Mouse (Mus musculus) liver, embryonic 16.5 days (tissue): ENCODE data around the gene Ppat. TPM values are rescaled to one million over a fixed set of nuclear protein-coding genes. Genes with fewer than 3 reads are reported as not detected.

Experiments used
- ATAC-seq: fragments of 200-750 bp; cut with Nextera tagmentation; 2 replicates; pipeline ENCODE4 v1.8.0; 2017; ENCODE audit warnings: low read depth, mild to moderate bottlenecking, moderate number of reproducible peaks, moderate library complexity
- H3K27ac ChIP-seq: fragments of 300-500 bp; sonication (generic); 2 replicates; pipeline ENCODE4 v1.5.1; 2014; ENCODE audit warnings: mild to moderate bottlenecking, low read length
- H3K27me3 ChIP-seq: fragments of 300-500 bp; sonication (generic); 2 replicates; pipeline ENCODE4 v1.6.1; 2014; ENCODE audit warnings: low read depth, low read length, mixed read lengths; ENCODE audit not compliant: control insufficient read depth, insufficient read depth
- H3K36me3 ChIP-seq: fragments of 300-500 bp; sonication (generic); 2 replicates; pipeline ENCODE4 v1.6.1; 2014; ENCODE audit warnings: mild to moderate bottlenecking; ENCODE audit not compliant: control insufficient read depth, insufficient read depth
- H3K4me1 ChIP-seq: fragments of 300-500 bp; sonication (generic); 2 replicates; pipeline ENCODE4 v1.6.1; 2014; ENCODE audit warnings: low read depth, low read length, mixed read lengths; ENCODE audit not compliant: control insufficient read depth
- H3K4me2 ChIP-seq: fragments of 300-500 bp; sonication (generic); 2 replicates; pipeline ENCODE4 v1.6.1; 2014; ENCODE audit warnings: low read depth, low read length, mixed read lengths
- H3K4me3 ChIP-seq: fragments of 300-500 bp; sonication (generic); 2 replicates; pipeline ENCODE4 v1.5.1; 2014; ENCODE audit warnings: low read depth, mild to moderate bottlenecking, low read length
- H3K9ac ChIP-seq: fragments of 300-500 bp; sonication (generic); 2 replicates; pipeline ENCODE4 v1.6.1; 2014; ENCODE audit warnings: low read depth, low read length
- H3K9me3 ChIP-seq: fragments of 300-500 bp; sonication (generic); replicated peaks from 2 replicates; pipeline ENCODE4 v1.6.1; 2016; ENCODE audit warnings: low read length; ENCODE audit not compliant: control insufficient read depth
- WGBS: fragments of 180-500 bp; shearing (Covaris S2); extraction: QIAGEN DNeasy Blood & Tissue Kit; methylation state at CpG from one replicate; pipeline ENCODE4 v1.1.7; 2014; ENCODE audit not compliant: insufficient replicate concordance; 5-methylcytosine and 5-hydroxymethylcytosine counted together
- polyA plus RNA-seq: library from polyadenylated mRNA; unstranded; fragments of >200 nt; fragmentation: Nextera tagmentation; extraction: Ambion mirVana; gene quantifications from 2 replicates; pipeline ENCODE4 v1.2.1, GENCODE M21; 2015

Ppat gene
- polyA plus RNA-seq, 1 experiment from 2014 or later: 18.0 TPM

DNA sequence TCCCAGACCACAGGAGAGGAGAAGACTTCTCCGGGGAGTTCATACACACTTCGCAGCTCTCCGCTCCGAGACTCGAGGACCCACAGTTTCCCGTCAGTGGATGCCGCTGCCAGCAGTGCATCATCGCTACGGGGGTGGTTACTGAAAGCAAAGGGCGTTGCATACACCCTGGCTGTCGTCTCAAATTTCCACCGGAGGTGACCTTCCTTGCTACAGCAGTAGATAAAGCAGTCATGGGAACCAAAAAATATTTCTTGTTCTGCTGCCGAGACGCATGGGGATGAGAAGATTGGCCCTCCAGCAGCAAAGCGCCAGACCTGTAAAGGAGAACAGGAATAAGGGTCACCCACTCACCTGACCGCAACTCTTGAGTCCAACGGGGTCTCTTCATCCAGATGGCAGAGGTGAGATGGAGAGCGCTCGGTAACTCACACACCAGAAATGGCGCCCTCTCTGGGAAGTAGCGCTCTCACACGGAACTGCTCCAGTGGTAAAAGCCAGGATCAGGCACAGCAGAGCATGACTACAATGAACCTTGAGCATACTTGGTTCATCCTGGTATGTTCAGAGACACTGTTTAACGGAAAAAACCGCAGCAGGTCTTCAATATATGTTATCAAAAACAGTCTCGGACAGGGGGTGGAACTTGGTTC lies 75.1 kb downstream of the Ppat start:
- no peak overlapping the region for H3K4me2 ChIP-seq
- no peak overlapping the region for H3K9ac ChIP-seq
- no peak overlapping the region for H3K27ac ChIP-seq
- no peak overlapping the region for H3K4me3 ChIP-seq
- H3K9me3 ChIP-seq: no peaks in the 10 kb centered on the region
- WGBS: 86% methylated on average over 25 of the region's 25 CpGs
- no peaks in the 10 kb centered on the region; the same call in 1 of the 2 replicates for H3K36me3 ChIP-seq
- ATAC-seq: no peak
- H3K27me3 ChIP-seq: no peaks in the 10 kb centered on the region
- H3K4me1 ChIP-seq: no peaks in the 10 kb centered on the region

DNA sequence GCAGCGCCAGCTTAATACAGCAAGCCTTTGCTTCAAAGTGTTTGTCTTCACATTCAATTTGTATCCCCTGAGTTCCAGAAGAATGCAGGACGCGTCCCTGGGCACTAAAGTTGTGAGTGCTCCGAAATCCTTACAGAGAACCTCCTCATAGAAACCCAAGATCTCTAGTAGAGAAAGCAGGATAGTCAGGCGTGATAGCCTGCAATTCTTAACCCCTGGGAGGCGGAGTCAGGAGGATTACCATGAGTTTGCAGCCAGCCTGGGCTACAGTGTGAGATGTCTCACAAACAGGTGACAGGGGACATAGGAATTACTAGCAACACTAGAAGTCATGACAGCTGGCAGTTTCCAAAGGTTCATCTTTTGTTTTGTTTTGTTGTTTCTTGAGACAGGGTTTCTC lies 81.8 kb downstream of the Ppat start:
- ATAC-seq: no peak
- WGBS: 57% methylated on average over 6 of the region's 6 CpGs
- Histone ChIP-seq H3K9me3 (no peaks in the 10 kb centered on the region), H3K4me3 (peak overlapping the region; percentile 54), H3K4me1 (no peaks in the 10 kb centered on the region; the same call in 1 of the 2 replicates), H3K36me3 (peaks cover 3% of the 10 kb centered on the region; the same call in 1 of the 2 replicates), H3K4me2 (peak overlapping the region; percentile 71), H3K27me3 (no peaks in the 10 kb centered on the region), H3K9ac (peak overlapping the region; percentile 34), H3K27ac (no peak overlapping the region)

DNA sequence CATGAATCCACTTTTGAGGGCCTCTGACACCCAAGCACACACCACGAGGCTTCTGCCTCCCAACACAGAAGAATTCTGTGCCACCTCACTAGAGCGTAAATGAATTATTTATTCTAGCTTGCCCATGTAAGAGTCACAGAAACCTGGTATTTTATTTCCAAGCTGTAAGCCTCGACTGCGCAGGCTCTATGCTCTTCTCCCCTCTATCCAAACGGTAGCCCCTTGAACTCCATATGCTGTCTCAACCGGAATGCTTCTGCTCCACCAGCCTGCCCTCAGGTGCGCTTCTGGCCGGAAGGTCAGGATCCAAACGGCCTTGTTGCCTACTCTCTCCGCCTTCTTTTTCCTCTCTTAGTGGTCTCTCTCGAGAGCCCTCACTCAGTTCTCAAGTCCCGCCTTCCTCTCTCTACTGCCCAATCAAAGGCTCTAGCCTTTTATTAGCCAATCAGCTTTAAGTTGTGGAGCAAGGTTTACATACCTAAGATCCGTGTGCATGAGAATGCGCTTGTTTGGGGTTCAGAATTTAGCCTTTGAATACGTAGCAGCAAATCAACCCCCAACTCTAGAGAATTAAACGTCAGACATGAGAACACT lies 82.6 kb downstream of the Ppat start:
- Histone ChIP-seq H3K9me3 (no peaks in the 10 kb centered on the region), H3K4me1 (no peaks in the 10 kb centered on the region; the same call in 1 of the 2 replicates), H3K4me3 (peak overlapping the region; percentile 54), H3K9ac (peak overlapping the region; percentile 34), H3K27ac (no peak overlapping the region), H3K4me2 (peak overlapping the region; percentile 71), H3K27me3 (no peaks in the 10 kb centered on the region), H3K36me3 (peaks cover 3% of the 10 kb centered on the region; the same call in 1 of the 2 replicates)
- 34% methylated on average over 16 of the region's 16 CpGs for WGBS
- ATAC-seq: peak; percentile 85

DNA sequence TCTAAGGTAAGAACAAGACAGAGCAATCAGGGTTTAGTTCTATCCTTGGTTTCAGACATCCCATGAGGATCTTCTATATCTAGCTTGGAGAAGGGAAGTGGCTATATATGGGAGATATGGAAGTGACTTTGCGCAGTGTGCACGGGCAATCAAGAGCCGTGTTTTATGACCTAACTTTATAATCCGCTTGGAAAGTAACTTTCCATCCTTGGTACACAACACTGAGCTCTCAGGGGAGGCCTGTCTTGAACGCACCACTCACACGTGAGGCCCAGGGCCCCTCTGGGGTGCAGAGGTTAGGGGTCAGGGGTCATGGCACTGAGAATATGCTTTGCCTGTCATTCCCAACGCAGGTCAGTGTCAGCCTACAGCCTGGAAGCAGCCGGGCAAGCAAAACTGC lies 84.6 kb downstream of the Ppat start:
- Histone ChIP-seq H3K27me3 (no peaks in the 10 kb centered on the region), H3K4me2 (no peak overlapping the region), H3K4me3 (no peak overlapping the region), H3K36me3 (peaks cover 3% of the 10 kb centered on the region; the same call in 1 of the 2 replicates), H3K9ac (no peak overlapping the region), H3K4me1 (no peaks in the 10 kb centered on the region; the same call in 1 of the 2 replicates), H3K9me3 (no peaks in the 10 kb centered on the region), H3K27ac (no peak overlapping the region)
- WGBS: 79% methylated on average over 8 of the region's 8 CpGs
- no peak for ATAC-seq

Other genes with a start within 250 kb of the Ppat start
- gene Aasdh, start 46.1 kb downstream of the Ppat start, polyA plus RNA-seq: 5.8 and 6.1 TPM in 2 replicates
- gene Paics, start 271 bp downstream of the Ppat start, polyA plus RNA-seq: 139 and 155 TPM in 2 replicates
- gene Srp72, start 23.1 kb upstream of the Ppat start, polyA plus RNA-seq: 43.9 and 44.3 TPM in 2 replicates
- gene Arl9, start 52.5 kb upstream of the Ppat start, polyA plus RNA-seq: 0.18 and 0.19 TPM in 2 replicates
- gene Thegl, start 64.4 kb upstream of the Ppat start, polyA plus RNA-seq: 0.22 and 0.43 TPM in 2 replicates
- gene Hopx, start 163.5 kb upstream of the Ppat start, polyA plus RNA-seq: 0.13 and 0.25 TPM in 2 replicates